Mouse (Mus musculus) intestine, embryonic 14.5 days (tissue): ENCODE results near the gene Srrm4. TPM values are rescaled to one million over a fixed set of nuclear protein-coding genes. Genes with fewer than 3 reads are reported as not detected.
A peak's percentile ranks its signal among the peaks of the same experiment; 100 is the strongest.

ENCODE experiments used
- ATAC-seq: fragments of 200-750 bp; cut with Nextera tagmentation; replicated peaks from 2 replicates; pipeline ENCODE4 v1.8.0; 2017; ENCODE audit warnings: low read depth, moderate number of reproducible peaks, moderate TSS enrichment, moderate library complexity; ENCODE audit not compliant: low FRiP score, low TSS enrichment
- DNase-seq: peaks from one replicate; pipeline ENCODE4 v3.0.0-alpha.2; 2018; ENCODE audit warnings: low spot score
- H3K27ac ChIP-seq: fragments of 300-500 bp; sonication (generic); 2 replicates; pipeline ENCODE4 v1.5.1; 2014; ENCODE audit warnings: low read depth, mild to moderate bottlenecking, control low read depth
- H3K27me3 ChIP-seq: fragments of 300-500 bp; sonication (generic); replicated peaks from 2 replicates; pipeline ENCODE4 v1.6.1; 2014; ENCODE audit warnings: low read length, control low read depth; ENCODE audit not compliant: control insufficient read depth, insufficient read depth
- H3K36me3 ChIP-seq: fragments of 300-500 bp; sonication (generic); 2 replicates; pipeline ENCODE4 v1.6.1; 2014; ENCODE audit warnings: low read length, control low read depth; ENCODE audit not compliant: control insufficient read depth, insufficient read depth
- H3K4me1 ChIP-seq: fragments of 300-500 bp; sonication (generic); replicated peaks from 2 replicates; pipeline ENCODE4 v1.6.1; 2014; ENCODE audit warnings: low read length, control low read depth, mixed read lengths; ENCODE audit not compliant: control insufficient read depth, insufficient read depth
- H3K4me2 ChIP-seq: fragments of 300-500 bp; sonication (generic); 2 replicates; pipeline ENCODE4 v1.6.1; 2014; ENCODE audit warnings: low read length
- H3K4me3 ChIP-seq: fragments of 300-500 bp; sonication (generic); 2 replicates; pipeline ENCODE4 v1.5.1; 2014; ENCODE audit warnings: low read depth, low read length, control low read depth, mixed read lengths
- H3K9ac ChIP-seq: fragments of 300-500 bp; sonication (generic); 2 replicates; pipeline ENCODE4 v1.6.1; 2014; ENCODE audit warnings: mild to moderate bottlenecking, low read length
- H3K9me3 ChIP-seq: fragments of 300-500 bp; sonication (generic); 2 replicates; pipeline ENCODE4 v1.6.1; 2016; ENCODE audit warnings: low read length, control low read depth; ENCODE audit not compliant: control insufficient read depth
- WGBS: fragments of 180-500 bp; shearing (Covaris S2); extraction: QIAGEN DNeasy Blood & Tissue Kit; methylation state at CpG from one replicate; pipeline ENCODE4 v1.1.7; 2014; 5-methylcytosine and 5-hydroxymethylcytosine counted together
- polyA plus RNA-seq: library from polyadenylated mRNA; unstranded; fragments of >200 nt; fragmentation: Nextera tagmentation; extraction: Ambion mirVana; gene quantifications from 2 replicates; pipeline ENCODE4 v1.2.1, GENCODE M21; 2014

Srrm4 gene
- polyA plus RNA-seq, 1 experiment from 2014 or later = 2.7 TPM

GRCm38 (mm10) chr5:116407321-116407720 lies 184.3 kb downstream of the Srrm4 start:
- H3K4me3 ChIP-seq = no peak overlapping the region
- WGBS = 17% methylated on average over 4 of the region's 4 CpGs
- ATAC-seq (no peak), DNase-seq (no peak)
- H3K9ac ChIP-seq = no peak overlapping the region
- H3K4me1 ChIP-seq = peaks cover 22% of the 10 kb centered on the region
- no peaks in the 10 kb centered on the region for H3K27me3 ChIP-seq
- H3K4me2 ChIP-seq = no peak overlapping the region
- peak overlapping the region; percentile 47; the same call in 1 of the 2 replicates for H3K27ac ChIP-seq
- no peaks in the 10 kb centered on the region for H3K9me3 ChIP-seq
- no peaks in the 10 kb centered on the region for H3K36me3 ChIP-seq

- peaks cover 22% of the 10 kb centered on the region for H3K4me1 ChIP-seq
- H3K4me2 ChIP-seq = no peak overlapping the region
- H3K27me3 ChIP-seq = no peaks in the 10 kb centered on the region
- no peaks in the 10 kb centered on the region for H3K36me3 ChIP-seq
- ATAC-seq (no peak), DNase-seq (no peak)
- 63% methylated on average over 3 of the region's 3 CpGs for WGBS
- H3K9me3 ChIP-seq = no peaks in the 10 kb centered on the region
- H3K4me3 ChIP-seq = no peak overlapping the region
- no peak overlapping the region for H3K27ac ChIP-seq
- no peak overlapping the region for H3K9ac ChIP-seq
Measured at GRCm38 (mm10) chr5:116406507-116406906, 185.1 kb downstream of the Srrm4 start.

- H3K9ac ChIP-seq = no peak overlapping the region
- ATAC-seq (no peak), DNase-seq (no peak)
- H3K36me3 ChIP-seq = no peaks in the 10 kb centered on the region
- WGBS = 92% methylated on average over 1 of the region's 1 CpGs
- H3K4me1 ChIP-seq = peaks cover 22% of the 10 kb centered on the region
- no peak overlapping the region for H3K4me2 ChIP-seq
- H3K27me3 ChIP-seq = no peaks in the 10 kb centered on the region
- no peak overlapping the region for H3K27ac ChIP-seq
- no peaks in the 10 kb centered on the region for H3K9me3 ChIP-seq
- H3K4me3 ChIP-seq = no peak overlapping the region
Measured at GRCm38 (mm10) chr5:116405934-116406333, 185.7 kb downstream of the Srrm4 start.

- Histone ChIP-seq H3K27me3 (no peaks in the 10 kb centered on the region), H3K4me1 (peaks cover 12% of the 10 kb centered on the region), H3K36me3 (no peaks in the 10 kb centered on the region), H3K9ac (no peak overlapping the region), H3K4me3 (no peak overlapping the region), H3K9me3 (no peaks in the 10 kb centered on the region), H3K27ac (no peak overlapping the region), H3K4me2 (no peak overlapping the region)
- DNase-seq (no peak), ATAC-seq (no peak)
- WGBS = 82% methylated on average over 2 of the region's 2 CpGs
Measured at GRCm38 (mm10) chr5:116404063-116404462, 187.6 kb downstream of the Srrm4 start.

GRCm38 (mm10) chr5:116400801-116401200 lies 190.8 kb downstream of the Srrm4 start:
- DNase-seq = no peak

GRCm38 (mm10) chr5:116400042-116400730 lies 191.4 kb downstream of the Srrm4 start:
- DNase-seq = no peak
- Histone ChIP-seq H3K9ac (no peak overlapping the region), H3K27ac (no peak overlapping the region), H3K9me3 (no peaks in the 10 kb centered on the region), H3K36me3 (no peaks in the 10 kb centered on the region), H3K4me3 (no peak overlapping the region), H3K4me2 (no peak overlapping the region), H3K4me1 (no peaks in the 10 kb centered on the region), H3K27me3 (no peaks in the 10 kb centered on the region)
- no peak for ATAC-seq
- WGBS = 65% methylated on average over 8 of the region's 8 CpGs

More at GRCm38 (mm10) chr5:116400801-116401200, 190.8 kb downstream of the Srrm4 start:
- H3K4me2 ChIP-seq = no peak overlapping the region
- no peaks in the 10 kb centered on the region for H3K27me3 ChIP-seq
- no peak overlapping the region for H3K9ac ChIP-seq
- H3K9me3 ChIP-seq = no peaks in the 10 kb centered on the region
- H3K4me3 ChIP-seq = no peak overlapping the region
- 81% methylated on average over 3 of the region's 3 CpGs for WGBS
- H3K4me1 ChIP-seq = no peaks in the 10 kb centered on the region
- ATAC-seq = no peak
- no peaks in the 10 kb centered on the region for H3K36me3 ChIP-seq
- no peak overlapping the region for H3K27ac ChIP-seq

GRCm38 (mm10) chr5:116396104-116396503 lies 195.5 kb downstream of the Srrm4 start:
- Histone ChIP-seq H3K9me3 (no peaks in the 10 kb centered on the region), H3K27ac (no peak overlapping the region), H3K4me3 (no peak overlapping the region), H3K9ac (no peak overlapping the region), H3K4me2 (no peak overlapping the region), H3K27me3 (no peaks in the 10 kb centered on the region), H3K4me1 (no peaks in the 10 kb centered on the region), H3K36me3 (no peaks in the 10 kb centered on the region)
- WGBS = 72% methylated on average over 5 of the region's 5 CpGs
- no peak for DNase-seq
- no peak for ATAC-seq

- H3K9me3 ChIP-seq = no peaks in the 10 kb centered on the region
- ATAC-seq (no peak), DNase-seq (no peak)
- H3K27me3 ChIP-seq = no peaks in the 10 kb centered on the region
- no peak overlapping the region for H3K4me3 ChIP-seq
- 74% methylated on average over 9 of the region's 9 CpGs for WGBS
- H3K36me3 ChIP-seq = no peaks in the 10 kb centered on the region
- H3K4me2 ChIP-seq = no peak overlapping the region
- no peak overlapping the region for H3K27ac ChIP-seq
- H3K9ac ChIP-seq = no peak overlapping the region
- peaks cover 3% of the 10 kb centered on the region for H3K4me1 ChIP-seq
Measured at GRCm38 (mm10) chr5:116392603-116393002, 199.0 kb downstream of the Srrm4 start.

- no peak overlapping the region for H3K27ac ChIP-seq
- H3K4me2 ChIP-seq = no peak overlapping the region
- H3K4me3 ChIP-seq = no peak overlapping the region
- no peaks in the 10 kb centered on the region for H3K27me3 ChIP-seq
- H3K4me1 ChIP-seq = peaks cover 3% of the 10 kb centered on the region
- 60% methylated on average over 15 of the region's 15 CpGs for WGBS
- ATAC-seq (no peak), DNase-seq (no peak)
- H3K9me3 ChIP-seq = no peaks in the 10 kb centered on the region
- no peak overlapping the region for H3K9ac ChIP-seq
- no peaks in the 10 kb centered on the region for H3K36me3 ChIP-seq
Measured at GRCm38 (mm10) chr5:116389856-116390542, 201.6 kb downstream of the Srrm4 start.
